Mouse (Mus musculus) layer of hippocampus, adult 18-20 months (tissue): ENCODE measurements at regions not wholly inside any gene's neighbourhood (a gene's known extent, or its start where the extent isn't known, plus 50 kb on each side); places are given as distances from the start of the nearest gene placed in this dataset.

Source experiments
- DNase-seq, 2 experiments: peaks; one replicate each; pipeline ENCODE4 v3.0.0; 2022; ENCODE audit warnings: low spot score in 2 of 2

DNA sequence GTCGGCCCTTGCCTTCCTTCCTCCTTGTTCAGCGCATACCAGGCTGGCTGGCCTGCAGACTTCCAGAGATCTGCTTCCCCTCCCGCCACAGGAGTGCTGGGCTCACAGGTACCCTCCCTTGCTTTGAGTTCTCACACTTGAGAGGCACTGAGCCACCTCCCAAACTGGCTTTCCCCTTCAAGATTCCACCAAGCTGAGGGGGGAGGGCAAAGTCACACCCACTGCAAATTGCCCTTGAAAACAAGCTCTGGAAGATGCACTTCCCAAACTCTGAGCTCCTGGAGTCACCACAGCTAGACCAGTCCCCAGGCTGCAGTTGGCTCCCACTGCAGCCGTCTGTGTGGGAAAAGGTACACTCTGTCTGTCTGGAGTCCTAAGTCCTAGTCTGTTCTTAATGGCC, 142.1 kb upstream of the Slc22a12 start:
- DNase-seq, result no peak

DNA sequence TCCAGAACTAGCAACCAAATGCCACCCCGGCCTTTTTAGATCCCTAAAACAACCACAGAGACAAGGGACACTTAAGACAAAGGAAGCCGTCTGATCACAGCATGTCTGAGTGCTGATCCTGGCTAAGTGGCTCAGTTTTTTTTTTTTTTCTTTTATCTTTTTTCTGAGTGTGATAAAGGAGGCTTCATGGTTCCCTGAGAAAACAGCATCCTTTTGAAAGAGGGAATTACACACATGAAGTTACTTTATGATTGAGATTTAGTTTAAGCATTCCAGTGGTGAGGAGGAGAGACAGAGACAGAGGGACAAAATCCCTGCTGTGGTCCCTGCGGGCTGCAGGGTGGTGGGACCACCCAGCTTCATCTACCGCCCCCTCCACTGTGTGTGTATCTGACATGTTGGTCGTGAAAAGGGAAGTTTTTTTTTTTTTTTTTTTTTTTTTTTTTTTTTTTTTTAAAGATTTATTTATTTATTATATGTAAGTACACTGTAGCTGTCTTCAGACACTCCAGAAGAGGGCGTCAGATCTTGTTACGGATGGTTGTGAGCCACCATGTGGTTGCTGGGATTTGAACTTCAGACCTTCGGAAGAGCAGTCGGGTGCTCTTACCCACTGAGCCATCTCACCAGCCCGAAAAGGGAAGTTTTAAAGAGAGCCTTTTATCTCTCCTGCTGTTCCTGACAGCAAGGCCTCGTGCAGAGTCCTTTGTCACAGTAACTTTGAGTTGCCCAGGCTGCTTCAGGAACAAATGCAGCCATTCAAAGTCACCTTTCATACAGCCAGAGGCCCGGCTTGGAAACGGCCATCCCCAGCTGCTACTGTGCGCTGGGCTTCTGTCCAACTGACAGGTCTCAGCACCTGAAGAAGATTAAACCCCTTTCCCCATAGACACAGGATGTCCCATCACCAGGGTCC, 136.8 kb upstream of the Slc22a12 start:
- DNase-seq, result no peak

DNA sequence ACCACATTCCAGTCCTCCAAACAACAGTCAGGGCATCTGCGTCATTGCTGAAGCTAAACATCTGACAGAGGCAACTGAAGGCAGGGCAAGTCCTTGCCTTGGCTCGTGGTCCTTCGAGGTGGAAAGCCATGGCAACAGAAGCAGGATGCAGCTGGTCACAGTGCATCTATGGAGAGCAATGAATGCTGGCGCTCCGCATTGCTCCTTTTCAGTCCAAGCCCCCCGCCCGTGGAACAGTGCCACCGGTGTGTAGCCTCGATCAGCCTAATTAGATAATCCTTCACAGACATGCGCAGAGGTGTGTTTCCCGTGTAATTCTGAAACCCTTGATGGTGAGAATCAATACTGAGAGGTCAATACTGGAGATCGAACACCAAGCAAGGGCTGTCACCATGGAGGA, 134.7 kb upstream of the Slc22a12 start:
- no peak for DNase-seq

DNA sequence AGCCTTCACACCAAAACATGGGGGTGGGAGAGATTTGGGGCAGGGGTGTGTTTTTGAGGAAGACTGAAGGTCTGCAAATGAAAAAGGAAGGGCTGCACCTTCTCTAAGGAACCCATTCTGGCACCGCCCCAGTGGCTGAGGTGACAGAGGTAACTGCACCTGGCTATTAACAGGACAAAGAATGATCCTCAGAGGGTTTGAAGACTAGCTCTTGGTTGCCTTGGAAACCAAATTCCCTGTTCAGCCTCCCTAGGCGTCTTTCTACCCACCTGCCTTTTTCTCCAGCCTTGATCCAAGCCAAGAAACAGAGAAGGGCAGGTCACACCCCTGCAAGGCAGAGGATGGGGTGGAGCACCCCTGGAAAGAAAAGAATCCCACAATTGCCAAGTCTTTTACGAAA, 132.8 kb upstream of the Slc22a12 start:
- DNase-seq, result no peak

DNA sequence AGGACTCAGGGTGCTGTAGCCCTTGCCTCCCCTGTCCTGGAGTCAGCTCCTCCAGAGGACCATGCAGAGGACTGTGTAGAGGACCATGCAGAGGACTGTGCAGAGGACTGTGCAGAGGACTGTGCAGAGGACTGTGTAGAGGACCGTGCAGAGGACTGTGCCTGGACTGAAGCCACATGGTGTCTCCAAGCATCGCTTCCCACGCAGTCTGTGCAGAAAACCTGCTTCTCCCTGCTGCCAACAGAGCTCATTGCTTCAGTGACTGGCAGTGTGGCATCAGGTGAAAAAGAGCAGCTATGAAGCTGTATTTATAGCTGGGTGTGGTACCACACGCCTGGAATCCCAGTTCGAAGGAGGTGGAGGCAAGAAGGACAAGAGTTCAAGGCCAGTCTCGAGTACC, 128.9 kb upstream of the Slc22a12 start:
- peak; percentile 77 to 91 for DNase-seq

DNA sequence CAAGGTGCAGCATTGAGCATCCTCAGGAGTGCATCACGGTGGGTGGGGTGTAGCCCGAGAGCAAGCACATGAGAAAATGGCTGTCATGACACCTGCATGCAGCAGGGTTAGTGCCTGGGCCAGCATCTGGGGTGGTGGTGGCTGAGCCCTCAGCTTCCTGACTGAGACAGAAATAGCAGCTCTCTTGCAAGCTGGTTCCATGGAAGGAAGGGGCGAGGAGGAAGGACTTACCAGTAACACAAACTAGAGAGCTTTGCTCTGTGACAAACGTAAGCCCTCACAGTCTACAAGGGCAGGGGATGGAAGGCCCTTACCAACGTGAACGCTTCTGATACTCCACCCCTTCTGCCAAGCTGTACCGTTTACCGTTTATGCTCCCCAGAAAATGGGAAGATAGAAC, 127.0 kb upstream of the Slc22a12 start:
- no peak for DNase-seq

DNA sequence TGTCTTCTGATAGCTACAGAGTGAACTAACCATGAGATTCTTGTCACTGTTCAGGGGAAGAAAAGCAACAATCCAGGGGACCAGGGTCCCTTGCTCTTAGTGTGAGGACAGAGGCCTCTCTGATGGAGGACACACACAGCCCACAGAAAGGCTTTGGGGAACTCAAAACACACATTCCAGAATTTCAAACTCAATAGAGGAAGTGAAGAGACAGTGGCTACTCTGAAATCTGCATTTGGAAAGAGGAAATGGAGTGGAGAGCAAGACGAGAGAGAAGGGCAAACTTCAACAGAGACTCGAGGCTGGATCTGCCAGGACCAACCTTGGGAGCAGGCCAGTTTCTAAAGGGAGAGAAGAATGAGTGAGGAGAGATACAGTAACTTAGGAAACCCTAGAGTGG, 125.7 kb upstream of the Slc22a12 start:
- no peak for DNase-seq

DNA sequence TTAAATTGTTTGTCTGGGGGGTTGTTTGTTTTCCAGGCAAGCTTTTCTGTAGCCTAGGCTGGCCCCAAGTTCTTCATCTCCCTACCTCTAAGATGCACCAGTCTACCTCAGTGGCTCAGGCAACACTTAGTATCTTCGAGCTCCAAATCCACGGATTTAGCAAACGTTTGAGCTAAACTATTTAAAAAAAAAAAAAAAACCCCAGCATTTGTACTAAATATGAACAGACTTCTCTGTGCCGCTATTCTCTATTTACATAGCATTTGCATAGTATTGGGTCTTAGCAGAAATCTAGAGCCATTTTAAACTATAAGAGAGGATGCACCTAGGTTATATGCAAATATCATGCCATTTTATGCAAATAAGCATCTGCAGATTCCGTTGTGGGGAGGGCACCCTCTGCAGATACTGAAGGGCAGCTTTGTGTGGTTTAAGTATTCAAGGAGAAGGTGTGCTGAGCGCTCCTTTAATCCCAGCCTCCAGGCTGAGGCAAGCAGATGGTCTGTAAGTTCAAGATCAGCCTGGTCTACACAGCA, 123.4 kb upstream of the Slc22a12 start:
- no peak for DNase-seq

DNA sequence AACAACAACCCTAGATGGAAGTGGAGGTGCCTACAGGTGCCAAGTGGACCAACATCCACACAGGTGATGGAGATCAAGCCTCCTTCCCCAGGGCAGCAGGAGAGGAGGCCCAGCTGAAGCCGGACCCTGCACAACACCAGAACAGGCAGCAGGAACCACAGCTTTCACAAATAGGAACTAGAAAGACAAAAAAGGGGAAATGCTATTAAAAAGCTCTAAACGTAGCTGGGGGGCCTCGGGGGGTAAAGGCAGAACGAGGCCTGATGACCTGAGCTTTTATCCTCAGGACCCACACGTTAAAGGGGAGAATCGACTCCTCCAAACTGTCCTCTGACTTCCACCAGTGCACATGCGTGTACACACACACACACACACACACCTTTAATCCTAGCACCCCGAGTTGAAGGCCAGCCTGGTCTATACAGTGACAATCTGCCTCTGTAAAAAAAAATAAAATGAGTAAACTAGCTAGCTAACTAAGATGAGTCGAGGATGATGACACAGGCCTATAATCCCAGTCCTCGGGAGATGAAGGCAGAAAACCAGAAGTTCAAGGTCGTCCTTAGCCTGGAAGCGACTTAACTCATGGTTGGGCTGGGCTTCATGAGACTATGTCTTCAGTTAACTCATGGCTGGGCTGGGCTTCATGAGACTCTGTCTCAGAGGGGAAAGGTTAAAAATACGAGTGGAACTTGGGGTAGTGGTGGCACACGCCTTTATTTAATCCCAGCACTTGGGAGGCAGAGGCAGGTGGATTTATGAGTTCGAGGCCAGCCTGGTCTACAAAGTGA, 122.6 kb upstream of the Slc22a12 start:
- DNase-seq, result no peak

DNA sequence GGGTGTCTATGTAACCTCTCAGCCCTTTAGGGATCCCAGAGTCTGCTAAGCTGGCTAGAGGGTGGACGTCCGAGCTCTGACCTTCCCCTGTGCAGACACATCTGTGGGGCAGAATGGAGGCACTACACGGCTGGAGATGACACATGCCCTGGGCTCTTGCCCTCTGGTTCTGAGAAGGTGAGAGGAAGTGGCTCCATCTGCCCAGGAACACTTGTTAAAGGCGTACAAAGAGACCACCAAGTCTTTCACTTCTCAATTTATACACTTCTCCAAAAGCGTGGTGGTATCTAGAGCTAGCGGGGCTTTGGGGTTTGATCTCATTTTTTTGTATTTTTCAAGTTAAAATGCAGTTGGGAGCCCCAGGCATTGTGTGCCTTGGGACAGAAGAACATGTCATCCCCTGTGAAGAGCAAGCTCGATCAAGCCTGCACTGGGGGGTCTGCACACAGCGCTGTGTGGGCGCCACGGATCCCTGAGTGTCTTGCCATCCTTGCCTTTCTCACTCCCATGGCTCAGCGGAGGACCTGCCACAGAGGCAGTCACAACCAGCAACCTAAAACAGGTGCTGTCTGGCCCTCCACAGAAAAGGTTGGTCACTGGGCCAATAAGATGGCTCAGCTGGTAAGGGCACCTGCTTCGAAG, 121.6 kb upstream of the Slc22a12 start:
- no peak for DNase-seq

DNA sequence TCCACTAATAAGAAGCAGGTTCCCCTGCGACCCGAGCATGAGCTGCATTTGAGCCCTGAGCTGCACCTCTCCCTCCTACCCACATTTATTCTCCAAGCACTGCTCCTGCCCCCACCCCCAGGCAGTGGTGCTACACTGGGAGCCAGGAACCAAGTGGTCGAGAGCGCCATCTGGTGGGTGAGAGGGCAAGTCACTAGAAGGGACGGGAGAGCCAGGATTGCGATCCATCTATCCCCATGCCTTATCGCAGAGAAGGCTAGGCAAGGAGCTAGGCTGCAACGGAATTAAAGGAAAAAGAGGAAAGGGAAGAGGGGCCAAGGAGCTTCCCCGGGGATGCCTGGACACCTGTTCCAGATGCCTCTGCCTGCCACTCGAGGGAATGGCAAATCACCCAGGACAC, 120.6 kb upstream of the Slc22a12 start:
- DNase-seq, result peak; percentile 76 to 91

DNA sequence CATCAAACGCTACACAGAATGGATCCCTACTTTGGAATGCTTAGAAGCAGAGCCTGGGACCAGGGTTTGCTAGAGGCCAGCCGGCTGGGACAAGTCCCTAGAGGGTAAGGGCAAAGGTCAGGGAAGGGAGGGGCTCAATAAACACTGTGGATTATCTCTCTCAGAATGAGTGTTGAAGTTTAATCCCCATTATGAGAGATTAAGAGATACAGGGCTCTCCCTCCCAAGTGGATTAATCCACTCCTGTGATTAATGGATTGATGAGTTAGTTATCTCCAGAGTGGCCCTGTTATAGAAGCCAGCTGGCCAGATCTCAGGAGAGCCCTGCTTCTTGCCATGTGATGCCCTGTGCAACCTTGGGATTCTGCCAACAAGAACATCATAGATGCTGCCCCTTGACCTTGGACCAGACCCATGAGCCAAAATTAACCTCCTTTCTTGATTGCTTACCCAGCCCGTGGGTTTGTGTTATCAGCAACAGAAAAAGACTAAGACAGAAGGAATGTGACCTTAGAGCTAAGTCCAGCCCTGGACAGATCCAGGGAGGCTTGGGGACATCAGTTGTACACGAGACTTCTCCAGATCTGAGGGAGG, 119.6 kb upstream of the Slc22a12 start:
- no peak for DNase-seq

DNA sequence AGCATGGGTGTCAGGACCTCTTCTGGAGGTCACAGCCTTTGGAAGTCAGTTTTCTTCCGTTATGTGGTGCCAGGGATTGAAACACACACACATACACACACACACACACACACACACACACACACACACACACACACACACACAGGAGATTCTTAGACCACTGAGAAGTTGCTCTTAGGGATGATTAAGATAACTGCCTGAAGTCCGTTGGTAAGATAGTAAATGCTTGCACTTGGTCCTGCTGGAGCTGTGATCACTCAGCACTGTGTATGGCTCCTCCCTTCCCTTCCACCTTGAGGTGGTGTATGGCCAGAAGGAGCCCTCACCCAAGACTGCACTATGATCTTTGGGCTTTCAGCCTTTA, 118.7 kb upstream of the Slc22a12 start:
- DNase-seq, result no peak

DNA sequence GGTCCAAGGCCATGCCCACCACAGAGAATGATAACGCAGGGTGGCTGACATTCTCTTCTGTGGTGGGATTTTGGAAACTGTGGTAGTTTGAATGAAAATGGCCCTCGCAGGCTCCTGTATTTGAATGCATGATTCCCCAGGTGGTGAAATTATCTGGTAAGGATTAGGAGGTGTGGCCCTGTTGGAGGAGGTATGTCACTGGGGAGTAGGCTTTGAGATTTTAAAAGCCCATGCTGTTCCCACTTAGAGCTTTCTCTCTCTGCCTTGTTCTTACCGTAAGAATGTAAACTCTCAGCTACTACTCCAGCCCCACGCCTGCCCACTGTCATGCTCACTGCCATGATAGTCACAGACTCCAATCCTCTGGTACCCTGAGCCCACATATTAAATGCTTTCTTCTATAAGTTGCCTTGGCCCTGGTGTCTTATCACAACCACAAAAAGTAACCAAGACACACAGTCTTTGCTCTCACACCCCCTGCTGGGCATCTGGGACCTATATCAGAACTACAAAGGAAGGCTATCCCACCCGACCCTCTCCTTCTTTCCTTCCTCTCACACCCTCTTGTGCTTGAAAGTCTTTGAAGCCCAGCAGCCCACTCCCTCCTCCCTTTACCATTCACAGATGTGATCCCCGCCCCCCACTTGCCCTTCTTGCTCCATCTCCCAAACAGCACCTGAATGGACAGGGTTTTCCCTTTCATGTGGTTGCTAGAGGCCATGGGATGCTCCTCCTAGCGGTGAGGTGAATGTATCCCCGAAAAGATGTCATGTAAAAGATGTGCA, 118.1 kb upstream of the Slc22a12 start:
- no peak for DNase-seq

DNA sequence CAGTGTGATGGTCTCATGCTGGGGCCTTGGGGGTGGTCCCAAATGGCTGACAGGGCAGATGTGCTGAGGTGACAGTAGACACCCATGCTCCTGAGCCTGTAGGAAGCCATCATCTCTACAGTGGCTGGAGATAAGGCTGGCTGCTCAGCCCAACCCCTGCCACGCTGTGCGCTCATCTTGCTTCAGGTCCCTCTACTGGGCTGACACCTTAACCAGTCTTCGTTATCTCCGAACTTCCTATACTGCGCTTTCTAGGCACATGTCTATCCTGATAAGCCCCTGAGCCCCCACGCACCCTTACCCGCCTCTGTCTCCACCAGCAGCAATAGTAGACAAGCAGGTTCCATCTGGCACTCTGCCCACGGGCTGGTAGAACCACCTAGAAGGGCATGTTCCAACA, 117.3 kb upstream of the Slc22a12 start:
- DNase-seq, result no peak

DNA sequence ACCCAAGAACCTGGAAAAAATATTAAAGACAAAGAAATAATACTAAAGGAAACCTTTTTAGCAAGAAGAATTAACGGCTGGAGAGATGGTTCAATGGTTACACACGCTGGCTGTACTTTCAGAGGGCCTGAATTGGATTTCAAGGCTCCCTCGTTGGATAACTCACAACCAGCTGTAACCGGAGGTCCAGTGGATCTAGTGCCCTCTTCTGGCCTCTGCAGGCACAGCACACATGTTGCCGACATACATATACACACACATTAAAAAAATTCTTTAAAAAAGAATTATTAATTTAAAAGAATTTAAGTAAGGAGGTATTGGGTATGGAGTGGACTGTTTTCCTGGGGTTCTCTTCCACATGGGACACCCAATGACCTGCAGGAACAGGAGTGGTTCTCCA, 111.7 kb upstream of the Slc22a12 start:
- no peak for DNase-seq

DNA sequence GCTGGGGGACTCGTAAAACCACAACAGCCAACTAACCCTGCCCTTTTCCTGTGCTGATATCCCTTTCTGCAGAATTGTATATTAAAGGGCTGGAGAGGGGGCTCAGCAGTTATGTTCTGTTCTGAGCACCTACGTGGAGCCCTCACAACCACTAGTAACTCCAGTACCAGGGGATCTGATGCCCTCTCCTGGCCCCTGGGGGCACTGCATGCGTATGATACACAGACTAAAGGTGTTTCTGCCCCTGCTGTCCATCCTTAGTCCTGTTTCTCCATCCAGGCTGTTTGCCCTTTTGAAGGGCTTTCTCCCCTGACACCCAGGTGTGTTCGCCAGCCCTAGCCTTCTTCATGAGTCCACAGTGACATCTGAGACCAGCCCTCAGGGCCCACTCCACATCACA, 109.9 kb upstream of the Slc22a12 start:
- DNase-seq, result no peak

DNA sequence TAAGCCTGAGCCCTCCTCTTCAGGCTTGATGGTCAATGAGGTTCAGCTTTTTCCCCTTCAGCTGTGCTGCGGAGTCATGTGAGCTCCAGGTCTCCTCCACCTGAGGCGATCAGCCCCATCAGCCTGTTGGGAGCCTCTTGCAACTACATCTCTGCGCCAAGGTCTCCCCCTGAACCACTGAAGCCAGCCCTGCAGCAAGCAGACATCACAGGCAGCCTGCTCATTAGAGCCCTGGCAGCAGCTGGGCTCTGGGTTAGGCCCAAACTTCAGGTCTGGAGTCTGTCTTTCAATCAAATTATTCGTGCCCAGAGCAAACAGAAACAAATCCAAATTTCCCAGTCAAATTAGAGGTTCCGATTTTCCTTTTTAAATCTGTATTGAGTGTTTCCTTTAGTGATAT, 108.4 kb upstream of the Slc22a12 start:
- no peak for DNase-seq

DNA sequence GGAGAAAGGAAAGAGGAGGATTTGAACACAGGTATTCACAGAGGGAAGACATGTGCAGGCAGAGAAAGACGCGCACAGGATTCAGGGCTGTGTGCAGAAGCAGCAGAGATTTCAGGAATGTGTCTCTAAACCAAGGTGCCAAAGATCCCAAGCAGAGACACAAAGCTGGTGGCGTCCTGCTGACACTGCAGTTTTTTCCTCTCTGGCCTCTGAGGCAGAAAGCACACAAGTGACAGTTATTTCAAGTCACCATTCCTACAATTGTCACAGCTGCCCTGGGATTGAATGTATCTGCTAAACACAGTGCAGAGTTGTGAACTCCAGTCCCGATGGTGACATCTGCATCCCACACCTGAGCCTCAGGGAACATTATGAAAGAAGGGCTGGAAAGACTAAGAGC, 107.1 kb upstream of the Slc22a12 start:
- DNase-seq, result no peak

DNA sequence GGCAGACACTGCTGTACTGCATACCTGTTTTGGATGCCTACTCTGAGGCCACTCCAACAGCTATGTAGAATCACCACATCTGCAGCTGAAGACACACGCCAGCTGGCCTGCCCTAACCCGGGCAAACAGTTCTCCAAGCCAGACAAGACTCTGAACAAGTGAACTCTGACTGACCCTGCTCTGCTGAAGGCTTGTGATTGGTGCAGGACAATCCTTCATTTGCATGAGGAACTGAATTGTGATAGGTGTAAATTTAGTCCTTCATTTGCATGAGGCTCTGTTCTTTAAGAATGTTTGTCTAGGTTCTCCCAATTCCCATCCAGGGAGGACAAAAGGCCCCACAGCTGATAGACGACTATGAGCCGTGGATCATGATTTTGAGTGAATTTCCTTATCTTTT, 104.9 kb upstream of the Slc22a12 start:
- DNase-seq, result no peak

DNA sequence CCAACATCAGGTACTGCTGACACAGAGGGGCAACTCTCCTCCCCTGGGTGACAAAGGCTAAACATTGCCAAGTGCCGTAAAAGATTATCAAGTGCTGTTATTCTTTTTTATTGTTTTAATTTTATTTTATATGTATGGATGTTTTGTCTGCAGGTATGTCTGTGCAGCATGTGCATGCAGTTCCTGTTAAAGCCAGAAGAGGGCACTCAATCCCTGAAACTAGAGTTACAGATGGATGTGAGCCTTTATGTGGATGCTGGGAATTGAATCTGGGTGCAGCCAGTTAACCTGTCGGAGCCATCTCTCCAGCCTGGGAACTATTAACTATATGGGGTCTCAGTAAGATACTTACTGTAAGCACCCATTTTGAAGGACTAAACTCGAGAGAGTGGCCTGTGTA, 104.4 kb upstream of the Slc22a12 start:
- no peak for DNase-seq
